Mouse (Mus musculus) CH12.LX (cell line): ENCODE data around the gene Ap5z1. TPM values are rescaled to one million over a fixed set of nuclear protein-coding genes. Genes with fewer than 3 reads are reported as not detected.

Source experiments
- DNase-seq: peaks from one replicate; pipeline ENCODE4 v3.0.0-alpha.2; 2013; ENCODE audit errors: extremely low read depth
- H3K27ac ChIP-seq: 2 replicates; pipeline ENCODE4 v1.5.1; 2012; ENCODE audit warnings: low read depth, mild to moderate bottlenecking, control low read depth, moderate library complexity; ENCODE audit not compliant: insufficient read depth
- H3K27me3 ChIP-seq: replicated peaks from 2 replicates; pipeline ENCODE3; 2012; ENCODE audit warnings: inconsistent platforms
- H3K36me3 ChIP-seq, 2 experiments: replicated peaks in 1 of 2; 2 replicates each; pipeline versions ENCODE3 to v1.6.1; 2012; ENCODE audit warnings: inconsistent platforms in 1 of 2, low read length in 1 of 2, mild to moderate bottlenecking in 1 of 2, mixed read lengths in 1 of 2, moderate library complexity in 1 of 2; ENCODE audit not compliant: control insufficient read depth in 1 of 2, insufficient read depth in 1 of 2
- H3K4me1 ChIP-seq, 2 experiments: 2 replicates each; pipeline ENCODE4 v1.6.1; 2012; ENCODE audit warnings: inconsistent platforms in 1 of 2, moderate library complexity in 1 of 2; ENCODE audit not compliant: insufficient read depth in 2 of 2, control insufficient read depth in 1 of 2
- H3K4me2 ChIP-seq: 2 replicates; pipeline ENCODE4 v1.6.1; 2012; ENCODE audit warnings: low read depth, mild to moderate bottlenecking, control low read depth; ENCODE audit not compliant: poor library complexity, insufficient read depth, severe bottlenecking
- H3K4me3 ChIP-seq, 3 experiments: fragments of 150-350 bp in 1 of 3; sonication (generic) in 1 of 3; replicated peaks in 1 of 3; 2 replicates each; pipeline versions ENCODE3 to v1.5.1; 2011 to 2012; ENCODE audit warnings: low read depth in 2 of 3, low read length in 2 of 3, mild to moderate bottlenecking in 2 of 3, moderate library complexity in 2 of 3, control low read depth in 1 of 3, improper control_type of control experiment in 1 of 3, inconsistent platforms in 1 of 3, mixed read lengths in 1 of 3; ENCODE audit not compliant: poor library complexity in 1 of 3
- H3K79me2 ChIP-seq: replicated peaks from 2 replicates; pipeline ENCODE4 v1.6.1; 2012; ENCODE audit warnings: mild to moderate bottlenecking, moderate library complexity; ENCODE audit not compliant: control insufficient read depth, poor library complexity, insufficient read depth, severe bottlenecking; ENCODE audit errors: extremely low read depth
- H3K9ac ChIP-seq: 2 replicates; pipeline ENCODE4 v1.6.1; 2012; ENCODE audit warnings: low read depth, mild to moderate bottlenecking, control low read depth, moderate library complexity; ENCODE audit not compliant: insufficient read depth
- H3K9me3 ChIP-seq: replicated peaks from 2 replicates; pipeline ENCODE3; 2012; ENCODE audit warnings: low read length, inconsistent platforms, mixed read lengths
- BHLHE40 ChIP-seq: IDR thresholded peaks from 2 replicates; pipeline ENCODE4 v1.6.1; 2011; ENCODE audit warnings: mild to moderate bottlenecking, low read depth, low read length, improper control_type of control experiment
- CHD2 ChIP-seq: IDR thresholded peaks from 2 replicates; pipeline ENCODE4 v1.6.1; 2011; ENCODE audit warnings: low read length, improper control_type of control experiment
- E2F4 ChIP-seq: IDR thresholded peaks from 2 replicates; pipeline ENCODE4 v1.6.1; 2011; ENCODE audit warnings: low read depth, low read length, improper control_type of control experiment; ENCODE audit not compliant: insufficient replicate concordance
- ELF1 ChIP-seq: IDR thresholded peaks from 2 replicates; pipeline ENCODE4 v1.6.1; 2014; ENCODE audit warnings: low read depth, mild to moderate bottlenecking, inconsistent platforms, low read length, improper control_type of control experiment
- EP300 ChIP-seq: IDR thresholded peaks from 2 replicates; pipeline ENCODE4 v1.6.1; 2011; ENCODE audit warnings: low read length, improper control_type of control experiment
- ETS1 ChIP-seq: conservative IDR thresholded peaks from 2 replicates; pipeline ENCODE4 v1.6.1; 2012; ENCODE audit warnings: low read depth, mild to moderate bottlenecking, inconsistent platforms, low read length, improper control_type of control experiment, moderate library complexity
- GABPA ChIP-seq: IDR thresholded peaks from 2 replicates; pipeline ENCODE4 v1.6.1; 2012; ENCODE audit warnings: low read depth, low read length, improper control_type of control experiment, inconsistent platforms; ENCODE audit not compliant: insufficient replicate concordance
- HCFC1 ChIP-seq: IDR thresholded peaks from 2 replicates; pipeline ENCODE4 v1.6.1; 2012; ENCODE audit warnings: low read depth, mild to moderate bottlenecking, inconsistent platforms, low read length, improper control_type of control experiment
- IRF4 ChIP-seq: IDR thresholded peaks from 2 replicates; pipeline ENCODE4 v1.6.1; 2014; ENCODE audit warnings: low read depth, mild to moderate bottlenecking, inconsistent platforms, low read length, improper control_type of control experiment
- JUND ChIP-seq: conservative IDR thresholded peaks from 2 replicates; pipeline ENCODE4 v1.6.1; 2011; ENCODE audit warnings: low read depth, low read length, improper control_type of control experiment
- MAFK ChIP-seq: IDR thresholded peaks from 2 replicates; pipeline ENCODE4 v1.6.1; 2011; ENCODE audit warnings: low read length, improper control_type of control experiment; ENCODE audit not compliant: insufficient replicate concordance
- MAX ChIP-seq: IDR thresholded peaks from 2 replicates; pipeline ENCODE4 v1.6.1; 2011; ENCODE audit warnings: low read length, improper control_type of control experiment
- MAZ ChIP-seq: IDR thresholded peaks from 2 replicates; pipeline ENCODE4 v1.6.1; 2012; ENCODE audit warnings: low read depth, mild to moderate bottlenecking, inconsistent platforms, low read length, improper control_type of control experiment, moderate library complexity
- MEF2A ChIP-seq: IDR thresholded peaks from 2 replicates; pipeline ENCODE4 v1.6.1; 2014; ENCODE audit warnings: low read depth, mild to moderate bottlenecking, inconsistent platforms, low read length, improper control_type of control experiment, borderline replicate concordance
- NELFE ChIP-seq: IDR thresholded peaks from 2 replicates; pipeline ENCODE4 v1.6.1; 2011; ENCODE audit warnings: low read depth, low read length, improper control_type of control experiment
- PAX5 ChIP-seq: IDR thresholded peaks from 2 replicates; pipeline ENCODE4 v1.6.1; 2012; ENCODE audit warnings: low read length, inconsistent platforms, mixed read lengths
- POLR2A ChIP-seq: IDR thresholded peaks from 2 replicates; pipeline ENCODE4 v1.6.1; 2011; ENCODE audit warnings: low read depth, mild to moderate bottlenecking, improper control_type of control experiment, low read length
- POLR2AphosphoS2 ChIP-seq: IDR thresholded peaks from 2 replicates; pipeline ENCODE4 v1.6.1; 2011; ENCODE audit warnings: low read depth, low read length, improper control_type of control experiment
- RAD21 ChIP-seq: IDR thresholded peaks from 2 replicates; pipeline ENCODE4 v1.6.1; 2011; ENCODE audit warnings: low read depth, mild to moderate bottlenecking, low read length, improper control_type of control experiment, moderate library complexity
- RCOR1 ChIP-seq: conservative IDR thresholded peaks from 2 replicates; pipeline ENCODE4 v1.6.1; 2012; ENCODE audit warnings: low read depth, mild to moderate bottlenecking, inconsistent platforms, low read length, improper control_type of control experiment
- SIN3A ChIP-seq: IDR thresholded peaks from 2 replicates; pipeline ENCODE4 v1.6.1; 2012; ENCODE audit warnings: low read length, improper control_type of control experiment, inconsistent platforms
- SMC3 ChIP-seq: IDR thresholded peaks from 2 replicates; pipeline ENCODE4 v1.6.1; 2011; ENCODE audit warnings: low read depth, low read length, improper control_type of control experiment
- UBTF ChIP-seq: IDR thresholded peaks from 2 replicates; pipeline ENCODE4 v1.6.1; 2012; ENCODE audit warnings: low read depth, mild to moderate bottlenecking, inconsistent platforms, low read length, improper control_type of control experiment, moderate library complexity
- ZMIZ1 ChIP-seq: IDR thresholded peaks from 2 replicates; pipeline ENCODE4 v1.6.1; 2012; ENCODE audit warnings: low read depth, mild to moderate bottlenecking, inconsistent platforms, low read length, improper control_type of control experiment
- ZNF384 ChIP-seq: IDR thresholded peaks from 2 replicates; pipeline ENCODE4 v1.6.1; 2012; ENCODE audit warnings: low read depth, low read length, improper control_type of control experiment, inconsistent platforms
- dilution Hi-C: fragments of 300-500 bp; cut with MboI; formaldehyde crosslinking; loops from 2 replicates; pipeline ENCODE4 v1.14.3; 2020; ENCODE audit warnings: low sequenced_read_pairs; ENCODE audit not compliant: extremely low pct_unique_long_range_greater_than_20kb, extremely low pct_ligation_motif_present
- in situ Hi-C: fragments of 300-500 bp; cut with MboI; formaldehyde crosslinking; loops from 3 replicates; pipeline ENCODE4 v1.14.3; 2019; ENCODE audit warnings: low sequenced_read_pairs, low pct_ligation_motif_present, low pct_unique_long_range_greater_than_20kb, mixed read lengths
- polyA plus RNA-seq: library from polyadenylated mRNA; unstranded; fragments of >175 nt; gene quantifications from 2 replicates; pipeline ENCODE4 v1.2.1, GENCODE M21; 2012; ENCODE audit warnings: low read depth; ENCODE audit not compliant: insufficient read length
- total RNA-seq, 2 experiments: library from RNA; depleted of rRNA; stranded (reverse); fragments of 300-350 nt in 1 of 2; fragments of >200 nt in 1 of 2; gene quantifications; 2 replicates each; pipeline ENCODE4 v1.2.3; 2012 to 2014

Gene Ap5z1
- total and polyA plus RNA-seq, 3 experiments = 3.1 to 18.7 (median 11.3) TPM

- in situ Hi-C loops = loop anchor here (5.0 to 25.0 kb wide), 3 partner anchors 65 to 353 kb away; no protein-coding TSS in a partner anchor
- Histone ChIP-seq H3K27ac (no peak overlapping the region), H3K36me3 (no peaks in the 10 kb centered on the region)
- TF ChIP-seq NELFE (no peak), GABPA (no peak), UBTF (no peak), MAZ (no peak), MAX (no peak), HCFC1 (no peak), MAFK (no peak), POLR2A (no peak), ELF1 (no peak), E2F4 (no peak), RCOR1 (no peak), RAD21 (no peak), PAX5 (no peak), JUND (no peak), ZMIZ1 (no peak), CHD2 (no peak), ZNF384 (no peak)
- TF ChIP-seq, all 38 proteins: peak for 0
- H3K27me3 ChIP-seq = peaks cover 23% of the 10 kb centered on the region
- no peak for DNase-seq
- H3K4me1 ChIP-seq = peaks cover 0 to 9% of the 10 kb centered on the region in 2 experiments; a peak in 2 of 4 replicates
- dilution Hi-C loops = no loop called here
- H3K9me3 ChIP-seq = no peaks in the 10 kb centered on the region
- no peak overlapping the region for H3K4me2 ChIP-seq
- H3K79me2 ChIP-seq = no peaks in the 10 kb centered on the region
- no peak overlapping the region for H3K4me3 ChIP-seq
- H3K9ac ChIP-seq = no peak overlapping the region
These were observed 45.7 kb downstream of the Ap5z1 start for GRCm38 (mm10) chr5:142509141-142510060.

GRCm38 (mm10) chr5:142510061-142510414 is 46.3 kb downstream of the Ap5z1 start:
- H3K4me1 ChIP-seq = peaks cover 0 to 9% of the 10 kb centered on the region in 2 experiments; a peak in 2 of 4 replicates
- H3K27me3 ChIP-seq = peaks cover 23% of the 10 kb centered on the region
- no peaks in the 10 kb centered on the region for H3K36me3 ChIP-seq
- H3K9ac ChIP-seq = no peak overlapping the region
- dilution Hi-C loops (no loop called here), in situ Hi-C loops (loop anchor here (25.0 kb wide), 1 partner anchor 352 kb away; no protein-coding TSS in a partner anchor)
- no peak overlapping the region for H3K4me3 ChIP-seq
- TF ChIP-seq EP300 = no peak
- no peak for TF ChIP-seq MEF2A
- TF ChIP-seq CHD2 = no peak
- TF ChIP-seq SIN3A = no peak
- TF ChIP-seq MAFK = no peak
- TF ChIP-seq IRF4 = no peak
- TF ChIP-seq BHLHE40 = no peak
- TF ChIP-seq ELF1 = no peak
- TF ChIP-seq POLR2AphosphoS2 = no peak
- TF ChIP-seq JUND = no peak
- no peak for TF ChIP-seq SMC3
- TF ChIP-seq PAX5 = no peak
- no peak for TF ChIP-seq ETS1
- no peak overlapping the region for H3K27ac ChIP-seq
- no peaks in the 10 kb centered on the region for H3K9me3 ChIP-seq
- no peaks in the 10 kb centered on the region for H3K79me2 ChIP-seq
- H3K4me2 ChIP-seq = no peak overlapping the region
- no peak for DNase-seq
